Comparison of ENCODE assay signal across 20 mouse cellular contexts in the genomic region with DNA sequence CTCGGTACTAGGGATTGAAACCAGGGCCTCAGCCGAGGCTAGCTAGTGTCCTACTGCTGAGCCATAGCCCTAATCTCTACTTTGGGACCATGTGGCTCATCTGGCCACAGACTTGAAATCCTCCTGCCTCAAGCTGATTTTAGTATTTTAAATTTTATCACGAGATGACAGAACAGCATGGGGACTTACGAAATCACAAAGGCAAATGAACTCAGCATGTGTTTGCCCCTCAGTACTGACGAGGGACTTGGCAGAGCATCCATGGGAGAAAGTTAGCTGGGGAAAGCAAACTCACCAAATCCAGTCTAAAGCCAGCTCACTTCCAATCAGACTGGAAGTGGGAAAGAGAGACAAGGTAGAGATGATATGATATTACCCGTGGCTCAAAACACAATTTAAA. TPM values are rescaled to one million over a fixed set of nuclear protein-coding genes. Genes with fewer than 3 reads are reported as not detected.
"Had no signal": no experiment of that assay in that cellular context is flagged by ENCODE, and none has a peak within 500 bp of the region (broad histone marks: within the 10 kb centered on the region; RNA-seq: fewer than 3 reads in every experiment).

No protein-coding gene starts in this region.

- H3K4me2 ChIP-seq: limb, embryonic 15.5 days; liver, embryonic 15.5 days; lung, embryonic 14.5 days; neural tube, embryonic 12.5 days; stomach, embryonic 15.5 days had no signal

- H3K36me3 ChIP-seq: limb, embryonic 15.5 days; liver, embryonic 15.5 days; stomach, embryonic 15.5 days had no signal

- H3K27ac ChIP-seq: kidney, postnatal 0 days; limb, embryonic 15.5 days; liver, embryonic 15.5 days; midbrain, embryonic 10.5 days; neural tube, embryonic 12.5 days; stomach, embryonic 15.5 days had no signal

- H3K27me3 ChIP-seq: limb, embryonic 15.5 days; liver, embryonic 15.5 days; neural tube, embryonic 12.5 days; stomach, embryonic 15.5 days had no signal

- H3K9me3 ChIP-seq: limb, embryonic 15.5 days; liver, embryonic 15.5 days; midbrain, embryonic 10.5 days; neural tube, embryonic 12.5 days; stomach, embryonic 15.5 days had no signal

- DNase-seq: kidney, postnatal 36 days; layer of hippocampus, adult 9-11 months; layer of hippocampus, postnatal 36 days; lung, embryonic 14.5 days; lung, postnatal 10 days; lung, postnatal 4 days; midbrain, embryonic 14.5 days; retina, postnatal 1 day; right cerebral cortex, postnatal 4 days; thymus, adult 2 months; thymus, postnatal 25 days had no signal

- H3K4me3 ChIP-seq: limb, embryonic 15.5 days; liver, embryonic 15.5 days; midbrain, embryonic 10.5 days; neural tube, embryonic 12.5 days; stomach, embryonic 15.5 days had no signal

- H3K9ac ChIP-seq: limb, embryonic 15.5 days; liver, embryonic 15.5 days; lung, embryonic 14.5 days; neural tube, embryonic 12.5 days; stomach, embryonic 15.5 days had no signal

- H3K4me1 ChIP-seq: limb, embryonic 15.5 days; liver, embryonic 15.5 days; neural tube, embryonic 12.5 days; stomach, embryonic 15.5 days had no signal

RNA-seq across cellular contexts. Expression of a gene that starts 28.5 kb away (rescaled TPM):
- total RNA-seq: megakaryocyte, adult 5-6 weeks; monocyte, adult 5-6 weeks had no signal
- polyA plus RNA-seq: spleen, adult 2 months had no signal
